29 mouse cellular contexts compared by ENCODE assay signal in the genomic region with DNA sequence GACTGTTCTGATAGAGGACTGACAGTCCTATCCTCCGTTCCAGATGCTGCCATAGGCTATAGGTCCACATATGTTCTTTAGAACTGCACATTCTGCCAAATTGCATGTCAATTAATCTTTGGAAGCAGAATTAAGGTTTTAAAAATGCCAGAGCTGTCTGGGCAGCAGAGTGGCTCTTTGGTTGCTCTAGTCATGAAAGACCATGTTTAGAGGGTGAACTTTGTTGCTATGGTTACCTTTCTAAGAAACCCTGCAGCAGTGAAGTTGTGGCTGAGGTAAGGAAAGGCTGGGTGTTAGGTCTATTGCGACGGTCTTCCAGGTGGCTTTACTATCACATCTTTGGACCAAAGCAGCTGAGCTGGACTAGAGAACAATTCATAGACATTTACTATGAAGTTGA.
A peak's percentile ranks its signal among the peaks of the same experiment; 100 is the strongest.
DNase-seq lines count a peak whose midpoint lies in the region; ATAC-seq and TF ChIP-seq lines count a peak whose summit lies in the region.
"Had no signal": no experiment of that assay in that cellular context is flagged by ENCODE, and none has a peak within 500 bp of the region (broad histone marks: within the 10 kb centered on the region; RNA-seq: fewer than 3 reads in every experiment).

No protein-coding gene starts in this region.

- H3K36me3 ChIP-seq in forebrain, embryonic 12.5 days (replicated peaks) = no peaks in the 10 kb centered on the region
- H3K36me3 ChIP-seq in forebrain, embryonic 13.5 days (ENCODE audit: poor library complexity, severe bottlenecking) = no peaks in the 10 kb centered on the region
- H3K36me3 ChIP-seq in midbrain, embryonic 11.5 days (ENCODE audit: control insufficient read depth, insufficient read depth, low read length) = no peaks in the 10 kb centered on the region
- H3K36me3 ChIP-seq in midbrain, embryonic 13.5 days = no peaks in the 10 kb centered on the region
- H3K36me3 ChIP-seq in neural tube, embryonic 14.5 days (ENCODE audit: control insufficient read depth, insufficient read depth, low read length) = no peaks in the 10 kb centered on the region
- H3K36me3 ChIP-seq: embryonic facial prominence, embryonic 13.5 days; heart, embryonic 13.5 days; kidney, embryonic 15.5 days; limb, embryonic 13.5 days; liver, embryonic 12.5 days had no signal

- ATAC-seq in forebrain, embryonic 12.5 days (ENCODE audit: low FRiP score) = peak; percentile 42; the same call in 1 of the 2 replicates
- no peak for ATAC-seq in forebrain, embryonic 13.5 days
- ATAC-seq in midbrain, embryonic 11.5 days (ENCODE audit: low FRiP score) = peak; percentile 31; the same call in 1 of the 2 replicates
- no peak for ATAC-seq in midbrain, embryonic 13.5 days
- peak; percentile 53; the same call in 1 of the 2 replicates for ATAC-seq in neural tube, embryonic 14.5 days (ENCODE audit: low read depth)
- ATAC-seq: CD4-positive, CD25-positive, alpha-beta regulatory T cell, adult 4 months; intestine, postnatal 0 days; liver, embryonic 12.5 days had no signal

- H3K4me3 ChIP-seq in forebrain, embryonic 12.5 days (replicated peaks) = no peak overlapping the region
- no peak overlapping the region for H3K4me3 ChIP-seq in forebrain, embryonic 13.5 days
- H3K4me3 ChIP-seq in midbrain, embryonic 11.5 days (ENCODE audit: low read depth, low read length) = no peak overlapping the region
- H3K4me3 ChIP-seq in midbrain, embryonic 13.5 days (replicated peaks) = no peak overlapping the region
- H3K4me3 ChIP-seq in neural tube, embryonic 14.5 days (ENCODE audit: low read depth, low read length) = no peak overlapping the region
- H3K4me3 ChIP-seq in left cerebral cortex, adult 2 months = no peak overlapping the region
- H3K4me3 ChIP-seq: embryonic facial prominence, embryonic 13.5 days; erythroblast, embryonic 14.5 days; heart, adult 2 months; heart, embryonic 13.5 days; kidney, embryonic 15.5 days; limb, embryonic 13.5 days; liver, embryonic 12.5 days; megakaryocyte, embryonic 14.5 days had no signal

- peak; percentile 87 for DNase-seq in midbrain, embryonic 11.5 days (ENCODE audit: low spot score, missing footprints)
- DNase-seq in brain, embryonic 14.5 days (ENCODE audit: low read depth) = peak; percentile 42
- no peak for DNase-seq in left cerebral cortex, adult 2 months (ENCODE audit: extremely low spot score in 1 of 2, low spot score in 2 of 2)
- DNase-seq: adrenal gland, postnatal 36 days; cerebellum, adult 11 months; cerebellum, adult 9-11 months; gastrocnemius, postnatal 36 days; heart, adult 2 months; heart, postnatal 14 days; kidney, postnatal 36 days; layer of hippocampus, postnatal 36 days; lung, adult 18-20 months; lung, postnatal 14 days; retina, postnatal 1 day; right cerebral cortex, postnatal 25 days; spleen, adult 18-20 months had no signal

- H3K27me3 ChIP-seq in forebrain, embryonic 12.5 days = peaks cover 11% of the 10 kb centered on the region; the same call in 1 of the 2 replicates
- H3K27me3 ChIP-seq in forebrain, embryonic 13.5 days = peaks cover 9% of the 10 kb centered on the region
- peaks cover 12% of the 10 kb centered on the region; the same call in 1 of the 2 replicates for H3K27me3 ChIP-seq in midbrain, embryonic 11.5 days (ENCODE audit: control insufficient read depth, insufficient read depth, low read length)
- peaks cover 41% of the 10 kb centered on the region for H3K27me3 ChIP-seq in midbrain, embryonic 13.5 days
- no peaks in the 10 kb centered on the region for H3K27me3 ChIP-seq in neural tube, embryonic 14.5 days (ENCODE audit: control insufficient read depth, insufficient read depth, low read length)
- H3K27me3 ChIP-seq: embryonic facial prominence, embryonic 13.5 days; heart, embryonic 13.5 days; kidney, embryonic 15.5 days; limb, embryonic 13.5 days; liver, embryonic 12.5 days; megakaryocyte, embryonic 14.5 days had no signal

- no peak for TF ChIP-seq CTCF in brain, embryonic 14.5 days (IDR thresholded peaks at IDR 0.05; ENCODE audit: borderline replicate concordance, extremely low read depth, insufficient read depth, insufficient read length)
- TF ChIP-seq CTCF in left cerebral cortex, adult 2 months (IDR thresholded peaks at IDR 0.05) = no peak

- WGBS in forebrain, embryonic 12.5 days = 33% methylated on average over 3 of the region's 3 CpGs
- 24% methylated on average over 3 of the region's 3 CpGs for WGBS in forebrain, embryonic 13.5 days
- WGBS in midbrain, embryonic 11.5 days = 18% methylated on average over 3 of the region's 3 CpGs
- 15% methylated on average over 3 of the region's 3 CpGs for WGBS in midbrain, embryonic 13.5 days
- WGBS in neural tube, embryonic 14.5 days = 16% methylated on average over 3 of the region's 3 CpGs

- intact Hi-C loops in left cerebral cortex, adult 2 months (cut with DNase I) = no loop called here

- H3K9me3 ChIP-seq in forebrain, embryonic 12.5 days = no peaks in the 10 kb centered on the region
- no peaks in the 10 kb centered on the region for H3K9me3 ChIP-seq in forebrain, embryonic 13.5 days (replicated peaks)
- H3K9me3 ChIP-seq in midbrain, embryonic 11.5 days (ENCODE audit: control insufficient read depth, low read length) = no peaks in the 10 kb centered on the region
- no peaks in the 10 kb centered on the region for H3K9me3 ChIP-seq in midbrain, embryonic 13.5 days
- H3K9me3 ChIP-seq in neural tube, embryonic 14.5 days (ENCODE audit: control insufficient read depth, low read length) = no peaks in the 10 kb centered on the region
- H3K9me3 ChIP-seq: embryonic facial prominence, embryonic 13.5 days; heart, embryonic 13.5 days; kidney, embryonic 15.5 days; limb, embryonic 13.5 days; liver, embryonic 12.5 days; megakaryocyte, embryonic 14.5 days had no signal

- H3K4me1 ChIP-seq in forebrain, embryonic 12.5 days = peaks cover 19% of the 10 kb centered on the region
- peaks cover 21% of the 10 kb centered on the region for H3K4me1 ChIP-seq in forebrain, embryonic 13.5 days
- peaks cover 20% of the 10 kb centered on the region for H3K4me1 ChIP-seq in midbrain, embryonic 11.5 days (ENCODE audit: control insufficient read depth, insufficient read depth, low read length)
- H3K4me1 ChIP-seq in midbrain, embryonic 13.5 days (replicated peaks) = peaks cover 22% of the 10 kb centered on the region
- no peaks in the 10 kb centered on the region for H3K4me1 ChIP-seq in neural tube, embryonic 14.5 days (ENCODE audit: control insufficient read depth, insufficient read depth, low read length)
- H3K4me1 ChIP-seq: kidney, embryonic 15.5 days; limb, embryonic 13.5 days; liver, embryonic 12.5 days; megakaryocyte, embryonic 14.5 days had no signal

- TF ChIP-seq POLR2A in brain, embryonic 14.5 days (IDR thresholded peaks at IDR 0.05; ENCODE audit: borderline replicate concordance, extremely low read depth, insufficient read depth, insufficient read length, poor library complexity, severe bottlenecking) = no peak

- no peak overlapping the region for H3K27ac ChIP-seq in forebrain, embryonic 12.5 days
- no peak overlapping the region for H3K27ac ChIP-seq in forebrain, embryonic 13.5 days
- no peak overlapping the region for H3K27ac ChIP-seq in midbrain, embryonic 11.5 days (ENCODE audit: low read depth, low read length)
- no peak overlapping the region for H3K27ac ChIP-seq in midbrain, embryonic 13.5 days
- no peak overlapping the region for H3K27ac ChIP-seq in neural tube, embryonic 14.5 days (ENCODE audit: low read depth, low read length)
- H3K27ac ChIP-seq in left cerebral cortex, adult 2 months = no peak overlapping the region
- H3K27ac ChIP-seq: embryonic facial prominence, embryonic 13.5 days; heart, adult 2 months; heart, embryonic 13.5 days; kidney, embryonic 15.5 days; limb, embryonic 13.5 days; liver, embryonic 12.5 days had no signal

- H3K9ac ChIP-seq in forebrain, embryonic 12.5 days = no peak overlapping the region
- H3K9ac ChIP-seq in forebrain, embryonic 13.5 days = no peak overlapping the region
- H3K9ac ChIP-seq in midbrain, embryonic 11.5 days (ENCODE audit: low read length) = no peak overlapping the region
- H3K9ac ChIP-seq in midbrain, embryonic 13.5 days (replicated peaks) = no peak overlapping the region
- no peak overlapping the region for H3K9ac ChIP-seq in neural tube, embryonic 14.5 days (replicated peaks; ENCODE audit: low read depth, low read length)
- H3K9ac ChIP-seq: embryonic facial prominence, embryonic 13.5 days; heart, embryonic 13.5 days; kidney, embryonic 15.5 days; limb, embryonic 13.5 days; liver, embryonic 12.5 days had no signal

- H3K4me2 ChIP-seq in forebrain, embryonic 12.5 days = no peak overlapping the region
- H3K4me2 ChIP-seq in forebrain, embryonic 13.5 days = no peak overlapping the region
- H3K4me2 ChIP-seq in midbrain, embryonic 11.5 days = no peak overlapping the region
- no peak overlapping the region for H3K4me2 ChIP-seq in midbrain, embryonic 13.5 days (replicated peaks)
- no peak overlapping the region for H3K4me2 ChIP-seq in neural tube, embryonic 14.5 days (ENCODE audit: low read depth, low read length)
- H3K4me2 ChIP-seq: embryonic facial prominence, embryonic 13.5 days; heart, embryonic 13.5 days; kidney, embryonic 15.5 days; limb, embryonic 13.5 days; liver, embryonic 12.5 days had no signal

Comparison
In these comparisons a context has a peak if more than half of its experiments do, and no peak if none do; other contexts are left out.
1. ATAC-seq: peak in forebrain, embryonic 12.5 days (single experiment), midbrain, embryonic 11.5 days (single experiment) and neural tube, embryonic 14.5 days (single experiment); none in forebrain, embryonic 13.5 days (single experiment) and midbrain, embryonic 13.5 days (single experiment).
2. DNase-seq: peak in midbrain, embryonic 11.5 days (single experiment) and brain, embryonic 14.5 days (single experiment); none in left cerebral cortex, adult 2 months (0 of 2).